Mouse (Mus musculus): ENCODE measurements at regions not wholly inside any gene's neighbourhood (a gene's known extent, or its start where the extent isn't known, plus 50 kb on each side); places are given as distances from the start of the nearest gene placed in this dataset.

- peak; percentile 42 for DNase-seq (ENCODE audit: low spot score)
Observed at GRCm38 (mm10) chr6:52105031-52105593, 53.0 kb downstream of the Hoxa1 start.

- no peak for DNase-seq (ENCODE audit: low spot score)
Observed at GRCm38 (mm10) chr6:52104141-52104540, 54.0 kb downstream of the Hoxa1 start.

- DNase-seq (ENCODE audit: low spot score), result no peak
Observed at GRCm38 (mm10) chr6:52103661-52104060, 54.5 kb downstream of the Hoxa1 start.

- peak; percentile 69 for DNase-seq (ENCODE audit: low spot score)
Observed at GRCm38 (mm10) chr6:52102699-52103098, 55.4 kb downstream of the Hoxa1 start.

GRCm38 (mm10) chr6:52102179-52102578 is 55.9 kb downstream of the Hoxa1 start:
- DNase-seq (ENCODE audit: low spot score), result peak; percentile 27

GRCm38 (mm10) chr6:52101209-52101608 is 56.9 kb downstream of the Hoxa1 start:
- no peak for DNase-seq (ENCODE audit: low spot score)

GRCm38 (mm10) chr6:52098851-52099250 is 59.3 kb downstream of the Hoxa1 start:
- DNase-seq (ENCODE audit: low spot score), result no peak

- DNase-seq (ENCODE audit: low spot score), result no peak
Observed at GRCm38 (mm10) chr6:52095575-52095974, 62.5 kb downstream of the Hoxa1 start.

GRCm38 (mm10) chr6:52091445-52091844 is 66.7 kb downstream of the Hoxa1 start:
- no peak for DNase-seq (ENCODE audit: low spot score)

GRCm38 (mm10) chr6:52085932-52086643 is 72.0 kb downstream of the Hoxa1 start:
- peak; percentile 53 for DNase-seq (ENCODE audit: low spot score)

- DNase-seq (ENCODE audit: low spot score), result no peak
Observed at GRCm38 (mm10) chr6:52084622-52085021, 72.3 kb upstream of the Skap2 start.

- DNase-seq (ENCODE audit: low spot score), result peak; percentile 53
Observed at GRCm38 (mm10) chr6:52079501-52079900, 67.2 kb upstream of the Skap2 start.

GRCm38 (mm10) chr6:52078530-52079340 is 66.4 kb upstream of the Skap2 start:
- DNase-seq (ENCODE audit: low spot score), result peak; percentile 58

- DNase-seq (ENCODE audit: low spot score), result no peak
Observed at GRCm38 (mm10) chr6:52076179-52076932, 64.0 kb upstream of the Skap2 start.

GRCm38 (mm10) chr6:52074904-52075303 is 62.6 kb upstream of the Skap2 start:
- DNase-seq (ENCODE audit: low spot score), result no peak

- DNase-seq (ENCODE audit: low spot score), result no peak
Observed at GRCm38 (mm10) chr6:52067151-52067550, 54.8 kb upstream of the Skap2 start.

- no peak for DNase-seq (ENCODE audit: low spot score)
Observed at GRCm38 (mm10) chr6:52065652-52066051, 53.3 kb upstream of the Skap2 start.

- DNase-seq (ENCODE audit: low spot score), result no peak
Observed at GRCm38 (mm10) chr6:52064176-52065015, 52.0 kb upstream of the Skap2 start.

All from embryo, embryonic 10.5 days (tissue).